ENCODE assay signal across 24 mouse cellular contexts in genomic region chr11:84548293-84548692, GRCm38 (mm10). TPM values are rescaled to one million over a fixed set of nuclear protein-coding genes. Genes with fewer than 3 reads are reported as not detected.
"Had no signal": no experiment of that assay in that cellular context is flagged by ENCODE, and none has a peak within 500 bp of the region (broad histone marks: within the 10 kb centered on the region; RNA-seq: fewer than 3 reads in every experiment).

No protein-coding gene starts in this region.

- H3K9ac ChIP-seq: kidney, embryonic 15.5 days; liver, embryonic 13.5 days; neural tube, embryonic 13.5 days; stomach, embryonic 15.5 days had no signal

- H3K36me3 ChIP-seq: kidney, embryonic 15.5 days; liver, embryonic 13.5 days; neural tube, embryonic 13.5 days; stomach, embryonic 15.5 days had no signal

- DNase-seq: kidney, adult 8-10 months; kidney, postnatal 10 days; kidney, postnatal 36 days; layer of hippocampus, postnatal 36 days; liver, embryonic 13.5 days; lung, adult 2 months; lung, postnatal 14 days; lung, postnatal 4 days; retina, postnatal 1 day; right cerebral cortex, postnatal 25 days; spleen, adult 18-20 months; thymus, postnatal 25 days had no signal

- H3K4me1 ChIP-seq: kidney, embryonic 15.5 days; liver, embryonic 13.5 days; stomach, embryonic 15.5 days had no signal

- H3K27ac ChIP-seq: kidney, embryonic 15.5 days; left cerebral cortex, adult 2 months; liver, embryonic 13.5 days; neural tube, embryonic 13.5 days; stomach, embryonic 15.5 days had no signal

- H3K9me3 ChIP-seq: kidney, embryonic 15.5 days; neural tube, embryonic 13.5 days; stomach, embryonic 15.5 days had no signal

- H3K4me3 ChIP-seq: kidney, embryonic 15.5 days; left cerebral cortex, adult 2 months; liver, embryonic 13.5 days; myocyte; neural tube, embryonic 13.5 days; stomach, embryonic 15.5 days had no signal

- H3K4me2 ChIP-seq: kidney, embryonic 15.5 days; liver, embryonic 13.5 days; neural tube, embryonic 13.5 days; stomach, embryonic 15.5 days had no signal

- H3K27me3 ChIP-seq: stomach, embryonic 15.5 days had no signal

RNA-seq across cellular contexts. Expression of gene Lhx1, which starts 23.0 kb away (rescaled TPM):
- total RNA-seq: left cerebral cortex, postnatal 36 days; liver, adult 2 months; megakaryocyte progenitor cell, adult 5-6 weeks; megakaryocyte-erythroid progenitor cell, adult 5-6 weeks; monocyte, adult 5-6 weeks had no signal
- polyA plus RNA-seq: liver, adult 2 months; lung, adult 2 months; lung, embryonic 16.5 days; myocyte; thymus, postnatal 0 days had no signal
